Mouse (Mus musculus): ENCODE measurements at regions not wholly inside any gene's neighbourhood (a gene's known extent, or its start where the extent isn't known, plus 50 kb on each side); places are given as distances from the start of the nearest gene placed in this dataset.

GRCm38 (mm10) chr10:24357636-24358035, 134.3 kb downstream of the Moxd1 start:
- ATAC-seq: no peak
- Histone ChIP-seq H3K4me2 (ENCODE audit: low read depth, low read length) (no peak overlapping the region), H3K9ac (ENCODE audit: low read depth, low read length) (no peak overlapping the region), H3K9me3 (ENCODE audit: control insufficient read depth, low read length) (no peaks in the 10 kb centered on the region), H3K27me3 (replicated peaks; ENCODE audit: control insufficient read depth, insufficient read depth, low read length) (no peaks in the 10 kb centered on the region), H3K36me3 (ENCODE audit: control insufficient read depth, insufficient read depth, low read length) (no peaks in the 10 kb centered on the region), H3K27ac (ENCODE audit: low read length) (no peak overlapping the region), H3K4me3 (ENCODE audit: low read length) (no peak overlapping the region), H3K4me1 (ENCODE audit: control insufficient read depth, insufficient read depth, low read length) (no peaks in the 10 kb centered on the region)
- WGBS: 19% methylated on average over 3 of the region's 3 CpGs

- Histone ChIP-seq H3K4me3 (ENCODE audit: low read length) (no peak overlapping the region), H3K27me3 (replicated peaks; ENCODE audit: control insufficient read depth, insufficient read depth, low read length) (no peaks in the 10 kb centered on the region), H3K27ac (ENCODE audit: low read length) (no peak overlapping the region), H3K4me1 (ENCODE audit: control insufficient read depth, insufficient read depth, low read length) (no peaks in the 10 kb centered on the region), H3K9ac (ENCODE audit: low read depth, low read length) (no peak overlapping the region), H3K4me2 (ENCODE audit: low read depth, low read length) (no peak overlapping the region), H3K36me3 (ENCODE audit: control insufficient read depth, insufficient read depth, low read length) (no peaks in the 10 kb centered on the region), H3K9me3 (ENCODE audit: control insufficient read depth, low read length) (no peaks in the 10 kb centered on the region)
- no peak for ATAC-seq
- WGBS: 71% methylated on average over 3 of the region's 3 CpGs
Observed at GRCm38 (mm10) chr10:24361424-24361823, 138.1 kb downstream of the Moxd1 start.

- H3K9ac ChIP-seq (ENCODE audit: low read depth, low read length): no peak overlapping the region
- ATAC-seq: no peak
- no peak overlapping the region for H3K27ac ChIP-seq (ENCODE audit: low read length)
- no peak overlapping the region for H3K4me3 ChIP-seq (ENCODE audit: low read length)
- H3K36me3 ChIP-seq (ENCODE audit: control insufficient read depth, insufficient read depth, low read length): no peaks in the 10 kb centered on the region
- H3K4me2 ChIP-seq (ENCODE audit: low read depth, low read length): no peak overlapping the region
- H3K4me1 ChIP-seq (ENCODE audit: control insufficient read depth, insufficient read depth, low read length): no peaks in the 10 kb centered on the region
- no peaks in the 10 kb centered on the region for H3K27me3 ChIP-seq (replicated peaks; ENCODE audit: control insufficient read depth, insufficient read depth, low read length)
- WGBS: 69% methylated on average over 5 of the region's 5 CpGs
- H3K9me3 ChIP-seq (ENCODE audit: control insufficient read depth, low read length): no peaks in the 10 kb centered on the region
Observed at GRCm38 (mm10) chr10:24365369-24365768, 142.1 kb downstream of the Moxd1 start.

- 87% methylated on average over 5 of the region's 5 CpGs for WGBS
- no peaks in the 10 kb centered on the region for H3K4me1 ChIP-seq (ENCODE audit: control insufficient read depth, insufficient read depth, low read length)
- no peaks in the 10 kb centered on the region for H3K36me3 ChIP-seq (ENCODE audit: control insufficient read depth, insufficient read depth, low read length)
- no peak overlapping the region for H3K9ac ChIP-seq (ENCODE audit: low read depth, low read length)
- H3K27me3 ChIP-seq (replicated peaks; ENCODE audit: control insufficient read depth, insufficient read depth, low read length): no peaks in the 10 kb centered on the region
- no peaks in the 10 kb centered on the region for H3K9me3 ChIP-seq (ENCODE audit: control insufficient read depth, low read length)
- no peak for ATAC-seq
- H3K4me2 ChIP-seq (ENCODE audit: low read depth, low read length): no peak overlapping the region
- no peak overlapping the region for H3K4me3 ChIP-seq (ENCODE audit: low read length)
- no peak overlapping the region for H3K27ac ChIP-seq (ENCODE audit: low read length)
Observed at GRCm38 (mm10) chr10:24367010-24367409, 143.7 kb downstream of the Moxd1 start.

GRCm38 (mm10) chr10:24373957-24374356, 150.6 kb downstream of the Moxd1 start:
- 44% methylated on average over 6 of the region's 6 CpGs for WGBS
- Histone ChIP-seq H3K27me3 (replicated peaks; ENCODE audit: control insufficient read depth, insufficient read depth, low read length) (no peaks in the 10 kb centered on the region), H3K4me1 (ENCODE audit: control insufficient read depth, insufficient read depth, low read length) (no peaks in the 10 kb centered on the region), H3K36me3 (ENCODE audit: control insufficient read depth, insufficient read depth, low read length) (no peaks in the 10 kb centered on the region), H3K4me3 (ENCODE audit: low read length) (no peak overlapping the region), H3K27ac (ENCODE audit: low read length) (peak overlapping the region; percentile 28; the same call in 1 of the 2 replicates), H3K9ac (ENCODE audit: low read depth, low read length) (no peak overlapping the region), H3K4me2 (ENCODE audit: low read depth, low read length) (no peak overlapping the region), H3K9me3 (ENCODE audit: control insufficient read depth, low read length) (no peaks in the 10 kb centered on the region)
- ATAC-seq: no peak

GRCm38 (mm10) chr10:24379291-24379690, 156.0 kb downstream of the Moxd1 start:
- 62% methylated on average over 5 of the region's 5 CpGs for WGBS
- H3K4me3 ChIP-seq (ENCODE audit: low read length): no peak overlapping the region
- H3K4me1 ChIP-seq (ENCODE audit: control insufficient read depth, insufficient read depth, low read length): no peaks in the 10 kb centered on the region
- no peak overlapping the region for H3K9ac ChIP-seq (ENCODE audit: low read depth, low read length)
- H3K27me3 ChIP-seq (replicated peaks; ENCODE audit: control insufficient read depth, insufficient read depth, low read length): no peaks in the 10 kb centered on the region
- H3K9me3 ChIP-seq (ENCODE audit: control insufficient read depth, low read length): no peaks in the 10 kb centered on the region
- no peak for ATAC-seq
- no peak overlapping the region for H3K4me2 ChIP-seq (ENCODE audit: low read depth, low read length)
- no peak overlapping the region for H3K27ac ChIP-seq (ENCODE audit: low read length)
- no peaks in the 10 kb centered on the region for H3K36me3 ChIP-seq (ENCODE audit: control insufficient read depth, insufficient read depth, low read length)

- no peaks in the 10 kb centered on the region for H3K36me3 ChIP-seq (ENCODE audit: control insufficient read depth, insufficient read depth, low read length)
- 45% methylated on average over 4 of the region's 4 CpGs for WGBS
- H3K9ac ChIP-seq (ENCODE audit: low read depth, low read length): no peak overlapping the region
- H3K27ac ChIP-seq (ENCODE audit: low read length): no peak overlapping the region
- no peaks in the 10 kb centered on the region for H3K27me3 ChIP-seq (replicated peaks; ENCODE audit: control insufficient read depth, insufficient read depth, low read length)
- no peak overlapping the region for H3K4me3 ChIP-seq (ENCODE audit: low read length)
- H3K4me1 ChIP-seq (ENCODE audit: control insufficient read depth, insufficient read depth, low read length): no peaks in the 10 kb centered on the region
- ATAC-seq: no peak
- no peaks in the 10 kb centered on the region for H3K9me3 ChIP-seq (ENCODE audit: control insufficient read depth, low read length)
- no peak overlapping the region for H3K4me2 ChIP-seq (ENCODE audit: low read depth, low read length)
Observed at GRCm38 (mm10) chr10:24380478-24381273, 157.4 kb downstream of the Moxd1 start.

GRCm38 (mm10) chr10:24381917-24382316, 158.6 kb downstream of the Moxd1 start:
- Histone ChIP-seq H3K4me1 (ENCODE audit: control insufficient read depth, insufficient read depth, low read length) (no peaks in the 10 kb centered on the region), H3K4me3 (ENCODE audit: low read length) (no peak overlapping the region), H3K9ac (ENCODE audit: low read depth, low read length) (no peak overlapping the region), H3K9me3 (ENCODE audit: control insufficient read depth, low read length) (no peaks in the 10 kb centered on the region), H3K4me2 (ENCODE audit: low read depth, low read length) (no peak overlapping the region), H3K27me3 (replicated peaks; ENCODE audit: control insufficient read depth, insufficient read depth, low read length) (no peaks in the 10 kb centered on the region), H3K27ac (ENCODE audit: low read length) (no peak overlapping the region), H3K36me3 (ENCODE audit: control insufficient read depth, insufficient read depth, low read length) (no peaks in the 10 kb centered on the region)
- no peak for ATAC-seq
- WGBS: 29% methylated on average over 4 of the region's 4 CpGs

- 89% methylated on average over 2 of the region's 2 CpGs for WGBS
- no peak overlapping the region for H3K4me2 ChIP-seq (ENCODE audit: low read depth, low read length)
- no peaks in the 10 kb centered on the region for H3K27me3 ChIP-seq (replicated peaks; ENCODE audit: control insufficient read depth, insufficient read depth, low read length)
- no peaks in the 10 kb centered on the region for H3K4me1 ChIP-seq (ENCODE audit: control insufficient read depth, insufficient read depth, low read length)
- H3K36me3 ChIP-seq (ENCODE audit: control insufficient read depth, insufficient read depth, low read length): no peaks in the 10 kb centered on the region
- no peak overlapping the region for H3K9ac ChIP-seq (ENCODE audit: low read depth, low read length)
- H3K27ac ChIP-seq (ENCODE audit: low read length): no peak overlapping the region
- no peak for ATAC-seq
- no peaks in the 10 kb centered on the region for H3K9me3 ChIP-seq (ENCODE audit: control insufficient read depth, low read length)
- no peak overlapping the region for H3K4me3 ChIP-seq (ENCODE audit: low read length)
Observed at GRCm38 (mm10) chr10:24384061-24384460, 160.7 kb downstream of the Moxd1 start.

GRCm38 (mm10) chr10:24388229-24388628, 164.9 kb downstream of the Moxd1 start:
- Histone ChIP-seq H3K27ac (ENCODE audit: low read length) (peak overlapping the region; percentile 14; the same call in 1 of the 2 replicates), H3K4me2 (ENCODE audit: low read depth, low read length) (no peak overlapping the region), H3K4me3 (ENCODE audit: low read length) (no peak overlapping the region), H3K4me1 (ENCODE audit: control insufficient read depth, insufficient read depth, low read length) (no peaks in the 10 kb centered on the region), H3K9ac (ENCODE audit: low read depth, low read length) (no peak overlapping the region), H3K9me3 (ENCODE audit: control insufficient read depth, low read length) (no peaks in the 10 kb centered on the region), H3K27me3 (replicated peaks; ENCODE audit: control insufficient read depth, insufficient read depth, low read length) (no peaks in the 10 kb centered on the region), H3K36me3 (ENCODE audit: control insufficient read depth, insufficient read depth, low read length) (no peaks in the 10 kb centered on the region)
- ATAC-seq: no peak
- 35% methylated on average over 2 of the region's 2 CpGs for WGBS

Data from intestine, embryonic 16.5 days (tissue).